17 mouse cellular contexts compared by ENCODE assay signal in genomic region chr3:89224796-89225195, GRCm38 (mm10). TPM values are rescaled to one million over a fixed set of nuclear protein-coding genes. Genes with fewer than 3 reads are reported as not detected.
A peak's percentile ranks its signal among the peaks of the same experiment; 100 is the strongest.
DNase-seq lines count a peak whose midpoint lies in the region; ATAC-seq lines count a peak whose summit lies in the region.
"Had no signal": no experiment of that assay in that cellular context is flagged by ENCODE, and none has a peak within 500 bp of the region (broad histone marks: within the 10 kb centered on the region; RNA-seq: fewer than 3 reads in every experiment).

No protein-coding gene starts in this region.

- no peak for DNase-seq in lung, postnatal 10 days
- DNase-seq in forebrain, embryonic 10.5 days (ENCODE audit: extremely low spot score, low spot score) = no peak
- no peak for DNase-seq in embryo, embryonic 10.5 days (ENCODE audit: low spot score)
- no peak for DNase-seq in right cerebral cortex, postnatal 36 days (ENCODE audit: low spot score in 2 of 2)
- DNase-seq in heart, postnatal 36 days = no peak
- DNase-seq: adrenal gland, postnatal 36 days; B cell, adult 2 months; cerebellum, adult 8-10 months; gastrocnemius, postnatal 10 days; kidney, adult 2 months had no signal

- H3K4me2 ChIP-seq in lung, embryonic 15.5 days = peak overlapping the region; percentile 83
- peak overlapping the region; percentile 67 for H3K4me2 ChIP-seq in hindbrain, embryonic 15.5 days
- H3K4me2 ChIP-seq in neural tube, embryonic 14.5 days (ENCODE audit: low read depth, low read length) = peak overlapping the region; percentile 57
- H3K4me2 ChIP-seq: heart, embryonic 15.5 days; limb, embryonic 15.5 days had no signal

- H3K9ac ChIP-seq in lung, embryonic 15.5 days = no peak overlapping the region
- peak overlapping the region; percentile 31 for H3K9ac ChIP-seq in hindbrain, embryonic 15.5 days
- H3K9ac ChIP-seq in neural tube, embryonic 14.5 days (replicated peaks; ENCODE audit: low read depth, low read length) = peak overlapping the region; percentile 63
- H3K9ac ChIP-seq: heart, embryonic 15.5 days; limb, embryonic 15.5 days had no signal

- peaks cover 10% of the 10 kb centered on the region; the same call in 1 of the 2 replicates for H3K27me3 ChIP-seq in lung, embryonic 15.5 days
- H3K27me3 ChIP-seq in forebrain, embryonic 10.5 days (ENCODE audit: poor library complexity, severe bottlenecking) = peaks cover 26% of the 10 kb centered on the region
- no peaks in the 10 kb centered on the region for H3K27me3 ChIP-seq in hindbrain, embryonic 15.5 days
- H3K27me3 ChIP-seq in neural tube, embryonic 14.5 days (ENCODE audit: control insufficient read depth, insufficient read depth, low read length) = no peaks in the 10 kb centered on the region
- H3K27me3 ChIP-seq: limb, embryonic 15.5 days had no signal

- no peaks in the 10 kb centered on the region for H3K9me3 ChIP-seq in lung, embryonic 15.5 days
- H3K9me3 ChIP-seq in forebrain, embryonic 10.5 days = no peaks in the 10 kb centered on the region
- no peaks in the 10 kb centered on the region for H3K9me3 ChIP-seq in hindbrain, embryonic 15.5 days
- no peaks in the 10 kb centered on the region for H3K9me3 ChIP-seq in neural tube, embryonic 14.5 days (ENCODE audit: control insufficient read depth, low read length)
- H3K9me3 ChIP-seq: heart, embryonic 15.5 days; limb, embryonic 15.5 days had no signal

- peak overlapping the region; percentile 46; the same call in 1 of the 2 replicates for H3K4me3 ChIP-seq in lung, embryonic 15.5 days
- H3K4me3 ChIP-seq in forebrain, embryonic 10.5 days = peak overlapping the region; percentile 91
- peak overlapping the region; percentile 41 for H3K4me3 ChIP-seq in hindbrain, embryonic 15.5 days
- H3K4me3 ChIP-seq in neural tube, embryonic 14.5 days (ENCODE audit: low read depth, low read length) = peak overlapping the region; percentile 40
- H3K4me3 ChIP-seq: heart, embryonic 15.5 days; limb, embryonic 15.5 days had no signal

- no peaks in the 10 kb centered on the region for H3K36me3 ChIP-seq in lung, embryonic 15.5 days
- H3K36me3 ChIP-seq in forebrain, embryonic 10.5 days (replicated peaks) = peaks cover 60% of the 10 kb centered on the region
- H3K36me3 ChIP-seq in hindbrain, embryonic 15.5 days = no peaks in the 10 kb centered on the region
- no peaks in the 10 kb centered on the region for H3K36me3 ChIP-seq in neural tube, embryonic 14.5 days (ENCODE audit: control insufficient read depth, insufficient read depth, low read length)
- H3K36me3 ChIP-seq: heart, embryonic 15.5 days had no signal

- WGBS in lung, embryonic 15.5 days = 69% methylated on average over 11 of the region's 11 CpGs
- 56% methylated on average over 11 of the region's 11 CpGs for WGBS in forebrain, embryonic 10.5 days
- WGBS in hindbrain, embryonic 15.5 days = 28% methylated on average over 11 of the region's 11 CpGs
- WGBS in neural tube, embryonic 14.5 days = 38% methylated on average over 11 of the region's 11 CpGs

- intact Hi-C loops in heart, postnatal 36 days (cut with DNase I) = no loop called here

- peaks cover 28% of the 10 kb centered on the region for H3K4me1 ChIP-seq in lung, embryonic 15.5 days
- H3K4me1 ChIP-seq in forebrain, embryonic 10.5 days = peaks cover 96% of the 10 kb centered on the region
- H3K4me1 ChIP-seq in hindbrain, embryonic 15.5 days (replicated peaks) = peaks cover 58% of the 10 kb centered on the region
- peaks cover 32% of the 10 kb centered on the region for H3K4me1 ChIP-seq in neural tube, embryonic 14.5 days (ENCODE audit: control insufficient read depth, insufficient read depth, low read length)

- no peak for ATAC-seq in lung, embryonic 15.5 days (ENCODE audit: borderline replicate concordance, extremely low read depth, low FRiP score, low TSS enrichment)
- ATAC-seq in hindbrain, embryonic 15.5 days (ENCODE audit: low FRiP score, low read depth) = no peak
- ATAC-seq in neural tube, embryonic 14.5 days (ENCODE audit: low read depth) = no peak

- no peak overlapping the region for H3K27ac ChIP-seq in lung, embryonic 15.5 days
- peak overlapping the region; percentile 99 for H3K27ac ChIP-seq in forebrain, embryonic 10.5 days
- peak overlapping the region; percentile 84 for H3K27ac ChIP-seq in hindbrain, embryonic 15.5 days (replicated peaks)
- peak overlapping the region; percentile 83 for H3K27ac ChIP-seq in neural tube, embryonic 14.5 days (ENCODE audit: low read depth, low read length)
- H3K27ac ChIP-seq: heart, embryonic 15.5 days; limb, embryonic 15.5 days; stomach, postnatal 0 days had no signal

RNA-seq across cellular contexts. Expression of gene Mtx1, which starts 2.1 kb away (rescaled TPM):
- 195 and 197 TPM in 2 replicates for polyA plus RNA-seq in lung, embryonic 15.5 days (2015; fragmentation: Nextera tagmentation; extraction: Ambion mirVana)
- polyA plus RNA-seq in forebrain, embryonic 10.5 days (2016; fragmentation: Nextera tagmentation; extraction: Ambion mirVana) = 227 and 242 TPM in 2 replicates
- 149 and 152 TPM in 2 replicates for polyA plus RNA-seq in hindbrain, embryonic 15.5 days (2015; fragmentation: Nextera tagmentation; extraction: Ambion mirVana)
- 147 and 151 TPM in 2 replicates for polyA plus RNA-seq in neural tube, embryonic 14.5 days (2014; fragmentation: Nextera tagmentation; extraction: Ambion mirVana)
- 10 to 100 TPM; 58.0 to 60.0 TPM for total RNA-seq in heart, postnatal 36 days (2021)

RNA-seq across cellular contexts. Expression of gene Muc1, which starts 4.1 kb away (rescaled TPM):
- 74.3 and 88.9 TPM in 2 replicates for polyA plus RNA-seq in lung, embryonic 15.5 days (2015; fragmentation: Nextera tagmentation; extraction: Ambion mirVana)
- polyA plus RNA-seq in forebrain, embryonic 10.5 days (2016; fragmentation: Nextera tagmentation; extraction: Ambion mirVana) = 1.7 and 1.8 TPM in 2 replicates
- 1.2 and 1.6 TPM in 2 replicates for polyA plus RNA-seq in hindbrain, embryonic 15.5 days (2015; fragmentation: Nextera tagmentation; extraction: Ambion mirVana)
- polyA plus RNA-seq in neural tube, embryonic 14.5 days (2014; fragmentation: Nextera tagmentation; extraction: Ambion mirVana) = 0.90 and 1.4 TPM in 2 replicates
- under 1 TPM; 0.14 to 0.46 TPM for total RNA-seq in heart, postnatal 36 days (2021)
- total RNA-seq: megakaryocyte progenitor cell, adult 5-6 weeks had no signal

RNA-seq across cellular contexts. Expression of gene Thbs3, which starts 9.8 kb away (rescaled TPM):
- polyA plus RNA-seq in lung, embryonic 15.5 days (2015; fragmentation: Nextera tagmentation; extraction: Ambion mirVana) = 54.4 and 58.4 TPM in 2 replicates
- 65.8 and 78.2 TPM in 2 replicates for polyA plus RNA-seq in forebrain, embryonic 10.5 days (2016; fragmentation: Nextera tagmentation; extraction: Ambion mirVana)
- polyA plus RNA-seq in hindbrain, embryonic 15.5 days (2015; fragmentation: Nextera tagmentation; extraction: Ambion mirVana) = 51.5 and 51.6 TPM in 2 replicates
- polyA plus RNA-seq in neural tube, embryonic 14.5 days (2014; fragmentation: Nextera tagmentation; extraction: Ambion mirVana) = 34.7 and 36.6 TPM in 2 replicates
- 1 to 10 TPM; 6.8 to 9.4 TPM for total RNA-seq in heart, postnatal 36 days (2021)

RNA-seq across cellular contexts. Expression of gene Krtcap2, which starts 21.0 kb away (rescaled TPM):
- polyA plus RNA-seq in lung, embryonic 15.5 days (2015; fragmentation: Nextera tagmentation; extraction: Ambion mirVana) = 282 and 311 TPM in 2 replicates
- polyA plus RNA-seq in forebrain, embryonic 10.5 days (2016; fragmentation: Nextera tagmentation; extraction: Ambion mirVana) = 260 and 275 TPM in 2 replicates
- 196 and 211 TPM in 2 replicates for polyA plus RNA-seq in hindbrain, embryonic 15.5 days (2015; fragmentation: Nextera tagmentation; extraction: Ambion mirVana)
- polyA plus RNA-seq in neural tube, embryonic 14.5 days (2014; fragmentation: Nextera tagmentation; extraction: Ambion mirVana) = 206 and 240 TPM in 2 replicates
- 10 to 100 TPM; 82.3 to 87.0 TPM for total RNA-seq in heart, postnatal 36 days (2021)

RNA-seq across cellular contexts. Expression of gene Trim46, which starts 21.3 kb away (rescaled TPM):
- 7.2 and 7.9 TPM in 2 replicates for polyA plus RNA-seq in lung, embryonic 15.5 days (2015; fragmentation: Nextera tagmentation; extraction: Ambion mirVana)
- 4.4 and 5.4 TPM in 2 replicates for polyA plus RNA-seq in forebrain, embryonic 10.5 days (2016; fragmentation: Nextera tagmentation; extraction: Ambion mirVana)
- polyA plus RNA-seq in hindbrain, embryonic 15.5 days (2015; fragmentation: Nextera tagmentation; extraction: Ambion mirVana) = 71.3 and 81.6 TPM in 2 replicates
- polyA plus RNA-seq in neural tube, embryonic 14.5 days (2014; fragmentation: Nextera tagmentation; extraction: Ambion mirVana) = 61.6 and 70.7 TPM in 2 replicates
- under 1 TPM; 0.42 to 0.62 TPM for total RNA-seq in heart, postnatal 36 days (2021)

Comparison
In these comparisons a context has a peak if more than half of its experiments do, and no peak if none do; other contexts are left out.
1. H3K4me3 ChIP-seq: peak in every context shown above with its lines; median percentile 91 in forebrain, embryonic 10.5 days; 46 in lung, embryonic 15.5 days; 41 in hindbrain, embryonic 15.5 days; 40 in neural tube, embryonic 14.5 days.
2. RNA of gene Muc1, which starts 4.1 kb away (polyA plus RNA-seq): 74.3 to 88.9 TPM in lung, embryonic 15.5 days; 1.7 to 1.8 TPM in forebrain, embryonic 10.5 days, 0.90 to 1.4 TPM in neural tube, embryonic 14.5 days and 1.2 to 1.6 TPM in hindbrain, embryonic 15.5 days; every median in the first group is over 10 times any median in the second.
3. Peak in every context shown above with its lines, with median percentiles within 50 percentile points of each other: H3K4me2 ChIP-seq.